Mouse (Mus musculus) spleen, adult 2 months (tissue): ENCODE data around the gene Dlgap4. TPM values are rescaled to one million over a fixed set of nuclear protein-coding genes. Genes with fewer than 3 reads are reported as not detected.
"Not testable (repeated sequence)": the region's sequence is repeated elsewhere in the genome, so short reads cannot be mapped to it uniquely, and the experiment has no call there.

Source experiments
- DNase-seq, 2 experiments: peaks; one replicate each; pipeline versions ENCODE4 v3.0.0 to v3.0.0-alpha.2; 2012 to 2021; ENCODE audit warnings: low spot score in 2 of 2, low read depth in 1 of 2
- H3K27ac ChIP-seq: fragments of 200-500 bp; 2 replicates; pipeline ENCODE4 v1.5.1; 2012; ENCODE audit warnings: low read length, inconsistent platforms; ENCODE audit not compliant: insufficient read depth
- H3K27me3 ChIP-seq: fragments of 200-500 bp; 2 replicates; pipeline ENCODE4 v1.6.1; 2012; ENCODE audit warnings: mild to moderate bottlenecking, moderate library complexity, low read length, inconsistent platforms; ENCODE audit not compliant: control insufficient read depth, insufficient read depth
- H3K36me3 ChIP-seq: fragments of 200-500 bp; 2 replicates; pipeline ENCODE4 v1.6.1; 2012; ENCODE audit warnings: mild to moderate bottlenecking, low read length, inconsistent platforms; ENCODE audit not compliant: control insufficient read depth, insufficient read depth
- H3K4me1 ChIP-seq: fragments of 200-500 bp; 2 replicates; pipeline ENCODE4 v1.6.1; 2011; ENCODE audit warnings: inconsistent platforms; ENCODE audit not compliant: control insufficient read depth, insufficient read depth, insufficient read length
- H3K4me3 ChIP-seq: fragments of 200-500 bp; 2 replicates; pipeline ENCODE4 v1.5.1; 2011; ENCODE audit warnings: mild to moderate bottlenecking, inconsistent platforms; ENCODE audit not compliant: insufficient read depth, insufficient read length; ENCODE audit errors: extremely low read depth
- CTCF ChIP-seq: fragments of 200-500 bp; IDR thresholded peaks from 2 replicates; pipeline ENCODE4 v1.5.1; 2011; ENCODE audit warnings: mild to moderate bottlenecking, inconsistent platforms; ENCODE audit not compliant: insufficient read depth, insufficient read length, insufficient replicate concordance; ENCODE audit errors: extremely low read depth
- POLR2A ChIP-seq: fragments of 200-500 bp; IDR thresholded peaks from 2 replicates; pipeline ENCODE4 v1.6.1; 2011; ENCODE audit warnings: low read depth, low read length, inconsistent platforms
- WGBS: fragments of 180-500 bp; shearing (Covaris S2); methylation state at CpG from one replicate; pipeline ENCODE4 v1.1.7; 2018; 5-methylcytosine and 5-hydroxymethylcytosine counted together
- polyA plus RNA-seq: library from polyadenylated mRNA; depleted of rRNA; stranded (reverse); fragments of >200 nt; gene quantifications from 2 replicates; pipeline ENCODE4 v1.2.3, GENCODE M21; 2012

Dlgap4 gene
- polyA plus RNA-seq, 1 experiment = 61.8 TPM

DNA sequence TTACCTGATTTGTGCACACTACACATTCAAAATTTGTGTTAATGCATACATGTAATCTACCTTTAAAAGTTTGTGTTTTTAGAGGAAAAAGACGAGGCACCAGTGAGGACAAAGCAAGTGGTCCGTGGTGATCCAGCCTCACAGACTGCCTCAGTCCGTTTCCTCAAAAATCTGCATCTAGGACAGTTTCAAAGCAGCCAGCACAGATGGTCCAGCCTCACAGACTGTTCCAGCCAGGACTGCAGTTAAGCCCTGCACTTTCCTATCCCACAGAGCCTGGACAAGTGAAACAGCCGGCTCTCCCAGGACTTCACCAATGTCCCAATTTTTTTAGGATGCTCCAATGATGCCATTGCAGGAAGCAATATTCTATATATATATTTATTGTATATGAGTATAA, 187.5 kb downstream of the Dlgap4 start:
- no peaks in the 10 kb centered on the region for H3K36me3 ChIP-seq
- H3K27ac ChIP-seq = no peak overlapping the region
- no peak for DNase-seq
- TF ChIP-seq CTCF = no peak
- TF ChIP-seq POLR2A = no peak
- H3K4me3 ChIP-seq = no peak overlapping the region
- no peaks in the 10 kb centered on the region for H3K4me1 ChIP-seq
- no peaks in the 10 kb centered on the region for H3K27me3 ChIP-seq
- 84% methylated on average over 4 of the region's 4 CpGs for WGBS

DNA sequence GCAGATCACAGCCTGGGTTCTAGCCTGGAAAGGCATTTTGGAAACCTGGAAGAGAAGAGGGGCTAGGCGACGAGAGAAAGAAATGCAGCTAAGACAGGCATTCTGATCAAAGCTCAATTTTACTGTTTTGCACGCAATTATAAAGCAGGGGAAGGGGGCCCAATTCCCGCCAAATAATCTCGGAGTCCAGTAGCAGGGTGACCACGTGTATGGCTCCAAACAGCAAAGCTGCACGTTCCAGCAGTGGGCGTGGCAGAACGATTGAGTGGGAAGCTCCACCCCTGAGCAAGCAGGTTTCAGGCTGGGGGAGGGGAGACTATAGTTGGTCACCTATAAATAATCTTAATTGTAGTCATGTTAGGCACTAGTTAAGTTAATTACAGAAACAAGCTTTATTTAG, 188.6 kb downstream of the Dlgap4 start:
- 73% methylated on average over 9 of the region's 9 CpGs for WGBS
- not testable (repeated sequence) for H3K4me1 ChIP-seq, H3K4me3 ChIP-seq, H3K36me3 ChIP-seq, H3K27me3 ChIP-seq, H3K27ac ChIP-seq, DNase-seq

DNA sequence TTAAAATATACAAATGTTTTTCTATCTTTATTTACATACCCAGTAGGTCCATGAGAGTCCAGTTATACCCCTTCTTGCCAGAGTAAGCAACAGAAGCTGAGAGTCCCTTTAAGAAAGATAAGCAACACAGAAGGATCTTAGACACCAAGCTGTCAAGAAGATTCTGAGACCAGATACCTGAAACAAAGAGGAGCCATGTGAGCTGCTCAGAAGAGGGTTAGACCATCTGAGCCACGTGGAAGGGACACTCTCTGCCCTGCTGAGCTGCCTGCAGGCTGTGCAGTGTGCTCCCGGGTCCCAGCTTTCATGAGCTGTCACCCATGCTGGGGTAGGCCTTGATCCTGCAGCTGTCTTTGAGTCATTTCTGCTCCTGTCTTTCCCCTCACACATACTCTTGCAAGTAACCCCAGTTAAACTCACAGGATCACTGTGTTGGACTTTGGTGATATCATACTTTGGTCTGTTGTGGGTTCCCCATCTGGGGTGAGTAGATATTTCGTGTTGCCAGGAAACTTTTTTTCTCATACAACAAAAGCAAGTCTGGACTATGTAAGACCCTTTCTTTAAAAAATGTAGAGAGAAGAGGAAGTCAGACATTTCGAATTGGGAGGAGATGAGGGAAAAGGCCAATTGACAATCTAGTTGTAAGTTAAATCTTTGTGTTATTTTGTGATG, 190.3 kb downstream of the Dlgap4 start:
- WGBS = 53% methylated on average over 4 of the region's 4 CpGs
- H3K4me1 ChIP-seq = no peaks in the 10 kb centered on the region

DNA sequence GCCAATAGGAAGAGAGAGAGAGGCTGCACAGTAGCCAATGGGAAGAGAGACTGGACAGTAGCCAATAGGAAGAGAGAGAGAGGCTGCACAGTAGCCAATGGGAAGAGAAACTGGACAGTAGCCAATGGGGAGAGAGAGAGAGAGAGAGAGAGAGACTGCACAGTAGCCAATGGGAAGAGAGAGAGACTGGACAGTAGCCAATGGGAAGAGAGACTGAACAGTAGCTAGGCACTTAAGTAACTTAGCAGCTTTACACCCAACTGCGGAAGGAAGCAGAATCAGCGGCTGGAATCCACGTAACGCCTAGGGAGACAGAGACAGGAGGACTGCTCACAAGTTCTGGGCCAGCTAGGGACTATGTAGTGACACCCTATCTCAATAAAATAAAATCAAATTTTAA, 191.1 kb downstream of the Dlgap4 start:
- no peaks in the 10 kb centered on the region for H3K36me3 ChIP-seq
- DNase-seq = no peak
- no peak for TF ChIP-seq POLR2A
- no peak for TF ChIP-seq CTCF
- WGBS = 92% methylated on average over 4 of the region's 4 CpGs
- no peaks in the 10 kb centered on the region for H3K4me1 ChIP-seq
- no peaks in the 10 kb centered on the region for H3K27me3 ChIP-seq
- no peak overlapping the region for H3K27ac ChIP-seq
- no peak overlapping the region for H3K4me3 ChIP-seq

More for the DNA sequence above, 190.3 kb downstream of the Dlgap4 start:
- no peaks in the 10 kb centered on the region for H3K27me3 ChIP-seq
- no peak overlapping the region for H3K27ac ChIP-seq
- H3K4me3 ChIP-seq = no peak overlapping the region
- H3K36me3 ChIP-seq = no peaks in the 10 kb centered on the region
- no peak for TF ChIP-seq POLR2A
- no peak for TF ChIP-seq CTCF
- no peak for DNase-seq

DNA sequence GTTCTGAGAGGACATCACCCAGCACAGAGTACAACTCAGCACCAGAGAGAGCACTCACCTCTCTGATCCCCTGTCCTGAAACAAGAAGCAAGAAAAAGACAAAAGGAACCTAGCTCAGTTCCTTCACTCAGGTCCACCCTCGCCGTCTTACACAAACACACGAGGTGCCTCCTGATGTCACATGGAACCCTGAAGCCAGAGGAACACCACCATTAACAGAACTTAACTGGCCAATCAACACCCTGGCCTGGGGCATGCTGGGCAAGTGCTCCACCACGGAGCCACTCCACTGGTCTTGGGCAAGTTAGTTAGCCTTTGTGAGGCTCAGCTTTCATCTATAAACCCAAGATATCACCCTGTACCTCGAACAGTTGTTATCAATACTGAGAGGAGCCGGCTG, 193.4 kb downstream of the Dlgap4 start:
- Histone ChIP-seq H3K36me3 (no peaks in the 10 kb centered on the region), H3K27ac (no peak overlapping the region), H3K27me3 (no peaks in the 10 kb centered on the region), H3K4me1 (no peaks in the 10 kb centered on the region), H3K4me3 (no peak overlapping the region)
- WGBS = 81% methylated on average over 6 of the region's 6 CpGs
- no peak for TF ChIP-seq POLR2A
- TF ChIP-seq CTCF = no peak
- DNase-seq = no peak

DNA sequence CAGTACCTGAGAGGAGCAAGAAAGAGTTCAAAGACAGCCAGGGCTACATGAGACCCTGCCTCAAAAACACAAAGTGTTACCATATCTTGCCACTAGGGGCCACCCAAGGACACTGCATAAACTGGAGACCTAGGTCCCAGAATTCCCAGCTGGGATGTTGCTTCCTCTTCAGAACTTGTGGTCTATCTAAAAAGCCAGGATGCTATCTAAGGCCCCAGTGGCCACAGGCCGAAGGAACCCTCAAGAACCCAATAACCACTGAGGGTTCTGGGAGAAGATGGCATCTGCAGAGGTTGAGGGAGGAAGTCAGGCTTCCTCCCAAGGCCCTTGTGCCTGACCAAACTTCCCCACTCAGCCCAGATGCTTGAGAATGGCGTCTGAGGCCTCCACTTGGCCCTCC, 196.1 kb downstream of the Dlgap4 start:
- 2% methylated on average over 2 of the region's 2 CpGs for WGBS
- peak in 1 of 2 experiments; percentile 29 for DNase-seq
- Histone ChIP-seq H3K36me3 (no peaks in the 10 kb centered on the region), H3K4me1 (no peaks in the 10 kb centered on the region), H3K27me3 (no peaks in the 10 kb centered on the region), H3K27ac (no peak overlapping the region), H3K4me3 (no peak overlapping the region)
- TF ChIP-seq POLR2A (no peak), CTCF (peak; percentile 42; the same call in 1 of the 2 replicates)

DNA sequence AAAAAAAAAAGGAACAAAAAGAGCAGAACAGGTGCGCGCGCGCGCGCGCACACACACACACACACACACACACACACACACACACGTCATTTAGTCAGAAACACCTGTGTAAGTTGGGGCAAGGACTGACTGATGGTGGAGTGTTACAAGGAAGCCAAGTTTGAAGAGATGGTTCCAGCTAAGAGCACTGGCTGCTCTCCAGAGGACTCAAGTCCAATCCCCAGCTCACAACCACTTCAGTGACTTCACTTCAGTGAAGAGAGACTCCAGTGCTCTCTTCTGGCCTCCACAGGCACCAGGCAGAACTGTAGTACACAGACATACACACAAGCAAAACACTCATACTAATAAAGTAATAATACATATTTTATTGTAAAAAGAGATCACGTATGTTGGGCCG, 197.2 kb downstream of the Dlgap4 start:
- DNase-seq = no peak

More for the DNA sequence above, 197.2 kb downstream of the Dlgap4 start:
- Histone ChIP-seq H3K4me1 (no peaks in the 10 kb centered on the region), H3K36me3 (no peaks in the 10 kb centered on the region), H3K27me3 (no peaks in the 10 kb centered on the region), H3K4me3 (no peak overlapping the region), H3K27ac (no peak overlapping the region)
- WGBS = 96% methylated on average over 10 of the region's 10 CpGs
- TF ChIP-seq POLR2A (no peak), CTCF (no peak)
